Mouse (Mus musculus) ES-Bruce4 (cell line): Measurements from ENCODE around the gene Dus2.

Experiments used
- CTCF ChIP-seq: IDR thresholded peaks from one replicate; pipeline ENCODE4 v1.8.1; 2011; ENCODE audit warnings: low read depth, low read length
- EP300 ChIP-seq: IDR thresholded peaks from 2 replicates; pipeline ENCODE4 v1.6.1; 2011; ENCODE audit warnings: low read depth, low read length; ENCODE audit not compliant: insufficient read depth
- POLR2A ChIP-seq: IDR thresholded peaks from one replicate; pipeline ENCODE4 v1.8.1; 2011; ENCODE audit warnings: low read length; ENCODE audit not compliant: insufficient read depth

- no peak for TF ChIP-seq POLR2A
- TF ChIP-seq CTCF = no peak
- TF ChIP-seq EP300 = no peak
Observed at GRCm38 (mm10) chr8:105961536-105961935, 29.6 kb upstream of the Dus2 start.
